Mouse (Mus musculus) R1 (cell line): ENCODE data around the gene Timp4.

Experiments used
- DNase-seq: peaks from one replicate; pipeline ENCODE4 v3.0.0-alpha.2; 2018; ENCODE audit warnings: low read depth, low spot score

Timp4 gene

DNA sequence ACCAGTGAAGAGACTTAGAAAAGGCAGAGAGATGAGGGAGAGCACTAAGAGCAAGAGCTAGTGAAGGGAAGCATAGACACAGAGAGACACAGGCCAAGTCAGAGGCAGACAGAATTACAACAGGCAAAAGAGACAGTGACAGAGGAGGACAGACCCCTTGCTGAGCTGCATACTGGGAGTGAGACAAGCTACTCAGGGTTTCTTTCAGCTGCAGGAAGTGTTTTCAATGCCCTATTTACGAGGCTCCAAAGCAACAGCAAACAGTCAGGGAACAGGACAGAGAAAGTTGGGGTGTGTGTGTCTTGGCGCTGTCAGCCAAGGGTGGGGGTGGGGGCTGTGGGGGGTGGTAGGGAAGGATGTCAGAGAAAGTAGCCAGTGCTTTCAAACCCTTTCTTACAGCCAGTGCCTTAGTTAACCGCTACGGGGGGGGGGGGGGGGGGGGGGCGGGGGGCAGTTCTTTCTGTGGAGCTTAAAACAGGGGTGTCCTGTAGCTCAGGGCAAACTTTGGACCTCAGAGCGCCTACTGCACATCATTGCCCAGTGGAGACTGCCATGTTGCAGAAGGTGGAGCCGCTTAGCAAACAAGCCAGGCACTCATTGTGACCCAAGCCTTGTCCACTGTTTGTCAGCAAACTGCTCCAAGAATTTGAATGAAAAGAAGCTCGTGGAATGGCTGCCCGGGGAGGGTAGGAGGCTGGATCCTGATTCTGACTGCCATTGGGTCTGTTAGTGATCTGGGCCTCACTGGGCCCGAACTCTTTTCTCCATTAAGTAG, at the start of gene Timp4:
Gene Timp4, minus strand, starts transcription at position 107 of the 775 bp plus-strand sequence.
- DNase-seq: peak; percentile 94

DNA sequence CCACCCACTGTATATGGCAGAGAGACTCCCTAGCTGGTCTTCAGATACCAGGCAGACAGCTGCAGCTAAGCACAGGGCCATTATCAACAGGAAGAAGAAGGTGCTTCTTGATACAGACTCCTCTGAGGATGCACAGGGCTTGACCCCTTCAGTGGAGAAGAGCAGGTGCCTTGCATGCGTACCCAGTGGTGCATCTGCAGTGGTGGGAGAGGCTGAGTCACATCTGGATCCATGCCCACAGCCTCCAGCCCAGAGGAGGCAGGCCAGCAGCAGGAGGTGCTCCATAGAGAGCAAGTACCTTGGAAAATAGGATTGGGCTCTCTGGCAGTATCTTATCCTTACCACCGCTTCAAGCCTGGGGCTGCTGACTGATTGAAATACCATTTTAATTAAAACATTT, 41.9 kb upstream of the Timp4 start:
- DNase-seq: no peak

- DNase-seq: no peak
These were observed 40.6 kb upstream of the Timp4 start for GRCm38 (mm10) chr6:115292621-115293020.

DNA sequence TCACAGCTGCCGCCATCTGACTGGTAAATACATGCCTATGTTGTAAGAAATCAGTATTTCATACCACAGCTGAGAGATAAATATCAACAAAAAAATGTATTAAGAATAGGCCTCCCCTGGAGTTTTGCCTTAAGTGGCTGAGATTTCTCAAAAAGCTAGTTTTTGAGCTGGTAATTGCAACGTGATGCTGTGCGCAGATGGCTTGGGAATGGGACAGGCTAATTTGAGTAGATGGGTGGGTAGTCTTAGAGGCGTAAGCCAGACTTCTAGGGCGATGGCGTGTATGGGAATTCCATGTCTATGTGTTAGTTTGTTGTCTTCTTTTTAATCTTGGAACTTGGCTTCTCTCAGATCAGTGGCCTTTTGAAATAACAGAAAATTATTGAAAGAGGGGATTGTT, 39.8 kb upstream of the Timp4 start:
- DNase-seq: no peak

- DNase-seq: no peak
These were observed 39.1 kb upstream of the Timp4 start for GRCm38 (mm10) chr6:115291068-115291467.

DNA sequence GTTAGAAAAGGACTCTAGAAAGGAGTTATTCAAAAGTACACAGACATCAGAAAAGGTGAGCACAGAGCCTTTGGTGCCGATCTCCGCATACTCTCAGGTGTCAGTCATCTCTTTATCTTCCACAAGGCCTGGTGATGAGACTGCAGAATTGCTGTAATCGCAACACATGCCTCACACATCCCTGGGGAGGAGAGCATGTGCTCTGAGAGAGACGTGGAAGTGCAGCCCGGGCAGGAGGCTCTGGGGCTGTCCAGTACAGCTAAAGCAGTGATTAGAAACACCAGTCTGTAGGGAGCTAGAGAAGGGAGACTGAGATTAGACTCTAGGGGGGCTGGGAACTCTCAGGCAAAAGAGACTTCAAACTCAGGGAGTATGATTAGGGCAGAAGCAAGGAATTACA, 38.6 kb upstream of the Timp4 start:
- no peak for DNase-seq

DNA sequence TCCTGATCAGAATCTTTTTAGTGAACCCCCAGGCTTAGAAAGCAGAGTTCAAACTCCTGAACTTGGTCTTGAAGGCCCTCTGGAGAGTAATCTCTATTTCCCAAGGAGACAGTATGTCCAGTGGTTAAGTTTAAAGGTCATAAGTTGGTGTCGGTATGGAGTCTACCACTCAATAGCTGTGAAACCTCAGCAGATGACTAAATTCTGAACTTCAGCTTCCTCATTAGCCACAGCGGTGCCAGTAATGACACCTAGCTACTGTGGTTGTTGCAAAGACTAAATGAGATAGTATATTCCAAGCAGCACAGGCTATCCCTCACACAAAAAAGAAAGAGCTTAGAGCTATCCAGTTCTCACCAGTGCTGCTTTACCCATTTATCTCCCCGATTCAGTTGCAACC, 36.2 kb upstream of the Timp4 start:
- DNase-seq: no peak

DNA sequence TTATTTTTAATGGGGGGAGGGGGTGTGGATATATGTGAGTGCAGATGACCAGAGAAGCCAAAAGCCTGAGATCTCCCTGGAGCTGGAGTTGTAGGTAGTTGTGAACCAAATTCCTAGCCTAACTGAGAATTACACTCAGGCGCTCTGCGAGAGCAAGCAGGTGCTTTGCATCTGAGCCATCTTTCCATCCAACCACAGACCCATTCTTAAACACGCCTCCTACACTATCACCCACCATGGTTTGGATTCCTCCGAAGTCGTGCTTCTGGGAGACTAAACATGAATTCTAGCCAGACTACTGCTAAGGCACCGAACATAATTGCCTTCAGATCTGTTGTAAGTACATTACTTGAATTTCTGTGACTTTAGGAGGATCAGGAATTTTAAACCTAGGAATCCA, 34.4 kb upstream of the Timp4 start:
- no peak for DNase-seq

DNA sequence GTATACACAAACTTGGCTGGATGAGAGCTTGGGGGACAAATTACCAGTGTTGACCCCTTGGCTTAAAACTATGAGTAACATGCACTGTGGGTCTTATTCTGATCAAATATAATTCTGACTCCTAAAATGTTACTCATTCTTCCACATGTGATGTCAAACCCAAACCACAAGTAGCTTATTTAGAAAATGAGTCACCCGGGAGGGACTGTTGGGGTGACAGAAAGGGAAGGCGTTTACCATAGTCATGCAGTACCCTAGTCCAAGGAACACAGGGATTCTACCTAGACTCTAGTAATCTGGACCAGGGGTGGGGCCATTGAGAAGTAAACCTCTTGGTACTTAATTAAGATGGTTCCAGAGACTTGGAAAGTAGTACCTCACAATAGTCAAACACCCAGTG, 32.1 kb upstream of the Timp4 start:
- DNase-seq: no peak

DNA sequence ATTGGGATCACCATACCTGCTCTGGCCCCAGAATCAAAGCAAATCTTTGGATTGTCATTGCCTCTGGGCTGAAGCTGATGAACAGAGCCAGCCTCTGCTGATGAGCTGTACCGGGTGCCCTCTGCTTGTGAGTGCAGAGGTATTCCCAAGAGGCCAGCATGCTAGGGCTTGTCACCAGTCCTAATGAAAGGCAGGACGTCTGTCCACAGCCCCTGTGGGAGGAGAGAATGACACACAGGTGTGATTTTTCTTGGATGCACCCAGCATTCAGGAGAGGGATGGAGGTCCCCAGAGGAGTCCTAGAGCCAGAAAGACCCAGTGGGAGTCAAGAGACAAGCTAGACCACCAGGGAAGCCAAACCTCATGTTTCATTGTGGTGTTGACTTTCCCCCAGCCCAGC, 27.6 kb upstream of the Timp4 start:
- no peak for DNase-seq

DNA sequence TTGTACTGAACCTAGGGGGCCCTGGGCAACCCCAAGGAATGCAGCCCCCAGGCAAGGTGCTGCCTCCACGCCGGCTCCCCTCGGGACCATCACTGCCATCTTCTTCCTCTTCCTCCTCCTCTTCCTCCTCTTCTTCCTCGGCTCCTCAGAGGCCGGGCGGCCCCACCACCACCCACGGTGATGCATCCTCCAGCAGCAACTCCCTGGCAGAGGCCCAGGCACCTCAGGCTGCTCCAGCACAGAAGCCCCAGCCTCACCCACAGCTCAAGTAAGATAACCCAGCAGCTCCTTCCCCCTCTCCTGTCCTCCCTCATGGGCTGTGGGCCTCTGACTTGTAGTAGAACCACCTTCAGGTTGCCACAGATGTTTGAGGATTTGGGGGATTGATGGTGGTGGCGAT, 26.1 kb upstream of the Timp4 start:
- no peak for DNase-seq

- DNase-seq: no peak
These were observed 23.3 kb upstream of the Timp4 start for GRCm38 (mm10) chr6:115275116-115275815.

DNA sequence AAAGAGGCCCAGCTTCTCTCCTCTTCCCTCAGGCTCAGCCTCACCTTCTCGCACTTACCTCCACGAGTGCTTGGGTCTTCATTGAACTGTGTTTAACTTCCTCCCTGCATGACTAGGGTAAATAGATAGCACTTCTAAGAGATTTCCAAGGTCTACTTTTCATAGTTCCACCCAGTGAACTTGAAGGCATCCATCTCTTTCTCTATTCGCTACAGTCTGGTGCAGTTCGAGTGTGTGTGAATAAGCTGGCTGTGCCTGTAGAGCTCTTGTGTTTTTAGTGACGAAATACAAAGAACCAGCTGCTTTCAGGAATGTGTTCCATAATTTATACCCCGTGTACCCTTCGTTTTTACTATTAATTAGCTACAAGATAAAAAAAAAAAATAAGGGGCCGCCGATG, 22.7 kb upstream of the Timp4 start:
- no peak for DNase-seq

DNA sequence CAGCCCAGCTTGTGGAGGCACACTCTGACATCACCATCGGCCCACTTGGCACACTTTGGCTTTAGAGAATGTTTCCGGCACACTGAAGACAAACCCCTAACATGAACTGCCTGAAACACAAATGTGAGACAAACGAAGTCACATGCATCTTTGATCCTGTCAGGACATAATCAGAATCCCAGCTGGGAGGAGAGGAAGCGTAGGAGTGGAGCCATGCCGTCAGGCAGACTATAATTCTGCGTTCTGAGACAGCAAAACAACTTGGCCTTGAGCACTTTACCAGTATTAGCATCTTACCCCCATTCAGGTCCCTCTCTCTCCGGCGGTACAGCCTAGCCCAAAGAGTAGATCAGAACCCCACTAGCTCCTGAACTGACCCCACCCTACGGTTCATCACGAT, 21.3 kb upstream of the Timp4 start:
- DNase-seq: no peak

- DNase-seq: no peak
These were observed 19.9 kb upstream of the Timp4 start for GRCm38 (mm10) chr6:115271866-115272271.

GRCm38 (mm10) chr6:115271326-115271725, 19.3 kb upstream of the Timp4 start:
- DNase-seq: no peak

GRCm38 (mm10) chr6:115270085-115270484, 18.1 kb upstream of the Timp4 start:
- DNase-seq: no peak

DNA sequence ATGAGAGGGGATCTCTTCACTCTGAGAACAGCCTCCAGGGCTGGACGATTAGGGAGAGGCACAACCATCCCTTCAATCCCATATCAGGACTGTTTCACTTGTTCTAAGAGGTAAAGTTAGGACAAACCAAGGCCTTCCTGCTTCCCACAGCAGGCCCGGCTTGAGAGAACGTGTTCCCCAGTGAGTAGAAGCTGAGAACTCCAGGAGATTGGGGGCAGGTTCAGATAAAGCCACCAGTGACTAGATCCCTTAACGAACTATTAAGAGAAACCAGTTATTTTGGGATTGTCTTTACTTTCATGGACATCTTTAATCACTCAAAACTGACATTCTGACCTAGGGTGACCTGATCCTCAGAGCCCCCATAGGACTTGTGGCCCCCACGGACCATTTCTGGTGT, 17.6 kb upstream of the Timp4 start:
- no peak for DNase-seq

DNA sequence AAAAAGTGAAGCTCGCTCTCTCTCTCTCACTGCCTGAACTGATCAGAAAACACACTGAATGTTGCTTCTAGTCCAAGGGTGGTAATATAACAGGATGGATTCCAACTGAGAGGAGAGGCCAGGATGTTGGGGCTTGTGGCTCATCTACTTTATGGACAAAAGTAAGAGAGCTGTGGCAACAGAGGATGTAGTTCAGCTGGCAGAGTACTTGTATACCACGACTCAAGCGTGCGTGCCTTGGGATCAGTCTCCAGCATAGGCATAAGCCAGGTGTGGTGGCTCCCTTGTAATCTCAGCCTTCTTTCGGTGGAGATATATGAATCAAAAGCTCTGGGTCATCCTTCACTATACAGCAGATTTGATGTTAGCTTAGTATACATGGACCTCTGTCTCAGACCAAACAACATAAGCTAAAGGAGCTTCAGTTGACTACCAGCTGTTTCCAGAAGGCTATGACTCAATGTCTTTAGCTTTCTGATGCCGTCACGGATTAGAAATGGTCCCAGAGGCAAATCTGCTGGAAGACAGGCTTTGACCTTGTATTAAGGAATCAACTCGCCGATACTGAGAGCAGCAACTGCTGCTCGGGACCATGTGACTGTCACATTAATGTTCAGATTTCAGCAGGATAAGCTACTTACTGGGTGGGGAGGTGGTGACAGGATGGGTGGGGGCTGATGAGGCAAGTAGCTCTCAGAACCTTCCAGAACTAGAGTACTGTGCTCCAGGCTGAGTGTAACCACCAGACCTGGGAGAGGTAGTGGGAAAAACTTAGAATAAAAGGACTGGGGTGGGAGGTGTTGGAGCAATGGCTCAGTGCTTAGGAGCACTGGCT, 16.8 kb upstream of the Timp4 start:
- no peak for DNase-seq

DNA sequence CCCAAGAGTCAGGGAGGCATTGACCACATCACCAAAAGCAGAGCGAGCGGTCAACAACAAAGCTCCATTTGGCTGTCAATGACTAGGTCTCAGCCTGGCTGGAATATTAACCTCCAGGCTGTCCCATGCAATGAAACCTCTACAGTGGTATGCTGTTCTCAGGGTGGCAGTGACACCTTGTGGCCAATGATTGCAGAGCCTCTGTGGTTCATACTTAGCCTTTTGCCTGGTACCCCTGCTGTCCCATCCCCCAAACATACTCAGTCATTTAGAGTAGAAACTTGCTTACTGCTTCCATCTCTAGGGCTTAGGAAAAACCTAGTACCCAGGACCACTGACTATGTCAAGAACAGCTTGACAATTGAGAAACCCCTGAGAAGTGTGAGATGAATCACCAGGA, 15.9 kb upstream of the Timp4 start:
- peak; percentile 61 for DNase-seq

DNA sequence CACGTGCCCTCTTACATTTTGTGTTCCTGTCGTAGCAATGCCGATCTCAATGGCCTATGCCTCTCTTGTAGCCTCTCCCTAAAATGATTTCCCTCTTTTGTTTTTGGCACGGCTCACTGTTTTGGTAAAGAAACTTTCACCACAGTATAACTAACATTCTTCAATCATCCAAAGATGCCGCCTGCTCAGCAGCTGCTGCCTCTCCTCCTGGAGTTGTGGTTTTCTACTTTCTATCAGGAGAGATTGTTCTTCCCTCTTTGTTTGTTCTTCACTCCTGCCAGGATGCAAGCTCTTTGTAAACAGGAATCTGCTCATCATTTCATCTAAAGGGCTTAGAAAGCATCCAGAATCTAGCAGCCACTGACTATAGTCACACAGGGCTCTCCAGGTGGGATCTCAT, 14.8 kb upstream of the Timp4 start:
- DNase-seq: no peak

- DNase-seq: no peak
These were observed 8.5 kb upstream of the Timp4 start for GRCm38 (mm10) chr6:115260507-115260906.
